Mouse (Mus musculus) 416B (cell line): ENCODE data around the gene Brinp3.
"Not testable (repeated sequence)": the region's sequence is repeated elsewhere in the genome, so short reads cannot be mapped to it uniquely, and the experiment has no call there.

Source experiments
- DNase-seq: peaks from one replicate; pipeline ENCODE4 v3.0.0; 2011; ENCODE audit warnings: low read depth

Gene Brinp3

DNA sequence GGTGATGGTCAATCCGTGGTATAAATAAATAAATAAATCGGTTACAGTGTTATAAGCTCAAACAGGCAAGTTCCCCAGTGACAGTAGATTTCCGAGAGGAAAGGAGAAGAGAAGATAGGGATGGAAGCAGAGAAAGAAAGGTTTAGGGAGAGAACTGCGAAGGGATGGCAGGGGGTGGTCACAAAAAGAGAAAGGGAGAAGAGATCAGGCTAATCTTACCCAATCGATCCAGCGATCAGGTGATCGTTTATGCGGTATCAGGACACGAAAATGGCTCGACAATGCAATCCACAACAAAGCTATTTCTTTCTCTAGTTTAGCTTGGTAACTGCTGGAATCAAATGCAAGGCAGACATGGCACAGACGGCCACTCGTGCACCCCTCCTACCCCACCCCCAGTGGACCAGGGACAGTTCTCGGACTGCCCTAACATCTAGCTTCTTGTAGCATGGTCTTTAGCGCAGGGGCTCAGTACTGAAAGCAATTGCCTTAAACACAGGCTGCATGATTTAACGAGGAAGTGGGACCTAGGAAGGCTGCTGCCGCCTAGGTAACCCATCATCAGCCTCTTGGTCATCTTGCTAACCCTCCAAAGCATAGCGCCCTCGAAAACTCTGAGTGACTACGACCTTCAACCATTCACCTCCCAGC lies at the start of gene Brinp3:
Gene Brinp3 (plus strand): TSS at position 80 of the 651 bp plus-strand sequence.
- no peak for DNase-seq

GRCm38 (mm10) chr1:146494221-146494620 lies 339 bp upstream of the Brinp3 start:
- DNase-seq: no peak

GRCm38 (mm10) chr1:146495386-146495785 lies 826 bp downstream of the Brinp3 start:
- DNase-seq: no peak

DNA sequence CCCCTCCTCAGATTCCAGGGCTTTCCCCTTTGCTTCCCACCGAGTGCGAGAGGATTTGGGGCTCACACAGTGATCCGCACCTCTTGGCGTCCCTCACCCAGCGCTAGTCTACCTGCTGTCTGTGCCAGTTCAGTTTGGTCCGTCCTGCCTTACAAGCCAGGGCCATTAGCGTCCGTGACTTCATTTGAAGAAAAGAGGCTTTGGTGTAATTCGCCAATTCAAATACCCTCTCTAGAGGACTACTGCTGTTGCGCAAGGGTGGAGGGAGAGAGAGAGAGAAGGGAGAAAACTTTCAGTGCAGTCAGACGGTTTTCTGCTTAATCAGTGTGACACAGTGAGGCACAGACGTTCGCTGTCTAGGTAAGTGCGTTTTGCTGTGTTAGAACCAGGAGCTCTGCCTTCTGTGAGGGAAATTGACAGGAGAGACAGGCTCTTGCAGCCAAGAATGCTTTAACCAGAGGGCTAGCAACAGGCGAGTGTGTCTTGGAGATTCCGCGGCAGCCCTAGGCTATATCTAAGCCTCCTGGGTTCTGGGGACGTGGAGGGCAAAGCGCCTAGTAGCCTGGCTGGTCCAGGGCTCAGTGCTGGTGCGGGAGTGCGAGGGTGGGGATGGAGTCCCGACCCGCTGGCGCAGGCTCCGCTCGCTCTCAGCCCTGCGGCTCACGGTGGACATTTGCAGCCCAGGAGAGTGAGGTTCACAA lies 3.0 kb downstream of the Brinp3 start:
- DNase-seq: no peak

GRCm38 (mm10) chr1:146498085-146498779 lies 3.7 kb downstream of the Brinp3 start:
- no peak for DNase-seq

DNA sequence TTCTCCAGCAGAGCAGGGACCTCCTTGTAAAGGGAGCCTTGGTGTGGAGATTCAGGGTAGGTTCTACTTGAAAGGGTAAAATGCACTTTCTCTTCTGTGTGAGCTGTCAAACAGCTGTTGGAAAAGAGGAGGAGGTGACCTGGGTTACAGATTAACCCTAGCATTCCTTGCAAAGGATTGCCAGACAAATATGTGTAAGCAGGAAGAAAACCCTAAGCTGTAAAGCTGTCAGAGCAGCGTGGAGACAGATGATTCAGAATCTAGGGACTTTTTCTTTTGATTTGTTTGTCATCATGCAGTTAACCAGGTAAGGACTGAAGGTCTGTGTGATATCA lies 4.2 kb downstream of the Brinp3 start:
- no peak for DNase-seq

DNA sequence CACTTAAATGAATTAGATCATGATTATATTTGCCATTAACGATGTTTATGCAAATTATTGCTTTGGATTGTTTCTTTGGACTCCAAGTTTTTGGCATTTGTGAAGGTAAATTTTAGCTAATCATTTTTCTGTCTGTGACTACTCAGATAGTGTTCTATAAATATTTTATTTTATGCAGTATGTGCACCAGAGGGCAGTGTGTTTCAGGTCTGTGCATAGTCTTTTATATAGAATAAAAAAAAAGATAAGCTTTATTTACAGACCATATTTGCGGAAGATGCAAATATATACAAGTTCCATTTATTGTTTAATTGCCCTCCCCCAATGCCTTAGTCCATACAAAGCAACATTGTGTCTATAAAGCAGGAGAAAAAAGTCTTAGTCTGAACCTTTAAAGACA lies 20.8 kb downstream of the Brinp3 start:
- peak; percentile 21 for DNase-seq

DNA sequence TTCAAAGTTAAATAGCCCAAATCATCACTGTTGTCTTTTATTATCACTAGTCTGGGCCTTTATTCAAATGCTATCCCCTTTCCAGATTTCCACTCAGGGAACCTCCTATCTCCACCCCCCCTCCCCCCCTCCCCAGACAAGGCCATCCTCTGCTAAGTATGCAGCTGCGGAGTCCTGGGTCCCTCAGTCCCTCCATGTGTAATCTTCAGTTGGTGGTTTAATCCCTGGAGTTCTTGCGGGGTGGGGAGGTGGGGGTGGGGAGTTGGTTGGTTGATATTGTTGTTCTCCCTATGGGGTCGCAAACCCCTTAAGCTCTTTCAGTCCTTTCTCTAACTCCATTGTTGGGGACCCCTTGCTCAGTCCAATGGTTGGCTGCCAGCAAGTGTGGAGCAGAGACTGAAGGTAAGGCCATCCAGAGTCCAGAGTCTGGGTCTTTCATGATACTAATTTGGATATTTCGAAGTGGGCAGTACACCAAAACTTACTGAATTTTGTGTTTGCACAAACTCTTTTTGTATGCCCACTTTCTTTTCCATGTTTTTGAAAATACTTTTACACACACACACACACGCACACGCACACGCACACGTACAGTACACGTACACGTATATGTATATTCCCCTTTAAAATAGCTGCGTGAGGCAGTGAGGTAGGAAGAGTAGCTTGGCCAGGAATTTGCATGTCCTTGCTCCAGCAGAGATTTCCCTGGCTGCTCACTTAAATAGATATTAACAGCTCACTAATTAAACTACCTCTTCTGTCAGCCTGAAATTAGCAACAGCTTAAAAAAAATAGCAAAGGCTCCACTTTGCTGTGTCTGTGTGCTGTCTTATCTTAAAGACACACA lies 29.4 kb downstream of the Brinp3 start:
- DNase-seq: no peak

DNA sequence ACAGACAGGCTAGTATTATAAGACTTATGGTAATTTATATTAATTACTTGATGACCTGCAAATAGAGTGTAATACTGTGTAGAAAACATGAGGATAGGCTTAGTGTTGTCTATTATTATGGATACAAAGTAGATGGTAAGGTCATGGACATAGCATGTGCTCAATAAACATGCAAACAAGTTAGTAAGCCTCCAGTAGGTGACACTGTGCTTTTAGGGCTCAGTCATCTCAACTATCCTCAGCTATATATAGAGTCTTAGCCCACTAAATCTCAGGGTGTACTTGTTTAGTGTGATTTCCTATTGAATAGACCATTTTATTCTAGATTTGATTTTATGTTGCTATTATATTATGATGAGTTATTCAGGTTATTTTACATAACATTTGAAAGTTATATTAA lies 34.0 kb downstream of the Brinp3 start:
- peak; percentile 67 for DNase-seq

DNA sequence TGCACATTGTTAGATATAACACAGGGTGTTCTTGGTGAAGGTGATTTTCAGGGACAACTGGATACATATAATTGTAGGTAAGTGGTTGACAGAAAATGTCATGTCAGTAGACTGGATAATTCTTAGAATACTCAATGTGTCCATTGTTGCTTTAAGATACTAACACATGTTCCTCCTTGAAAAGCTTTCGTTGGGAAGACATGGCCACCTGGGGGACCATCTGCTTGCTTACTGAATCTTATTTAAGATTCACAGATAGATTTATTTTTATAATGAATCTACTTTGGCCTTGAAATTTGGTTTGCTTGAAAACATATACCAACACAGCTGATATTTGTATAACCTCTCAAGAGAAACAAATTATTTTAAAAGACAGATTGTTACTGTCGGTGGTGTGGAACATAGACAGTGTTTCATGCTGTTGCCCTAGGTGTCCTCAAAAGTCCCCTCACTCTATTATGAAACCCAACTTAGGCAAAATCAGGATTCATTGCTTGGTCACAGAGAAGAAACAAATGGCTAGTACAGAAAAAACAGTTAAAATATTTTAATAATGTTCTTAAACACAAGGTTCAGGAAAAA lies 52.4 kb downstream of the Brinp3 start:
- DNase-seq: no peak

- no peak for DNase-seq
Observed at GRCm38 (mm10) chr1:146556982-146557381, 62.4 kb downstream of the Brinp3 start.

GRCm38 (mm10) chr1:146562144-146562543 lies 67.6 kb downstream of the Brinp3 start:
- DNase-seq: no peak

DNA sequence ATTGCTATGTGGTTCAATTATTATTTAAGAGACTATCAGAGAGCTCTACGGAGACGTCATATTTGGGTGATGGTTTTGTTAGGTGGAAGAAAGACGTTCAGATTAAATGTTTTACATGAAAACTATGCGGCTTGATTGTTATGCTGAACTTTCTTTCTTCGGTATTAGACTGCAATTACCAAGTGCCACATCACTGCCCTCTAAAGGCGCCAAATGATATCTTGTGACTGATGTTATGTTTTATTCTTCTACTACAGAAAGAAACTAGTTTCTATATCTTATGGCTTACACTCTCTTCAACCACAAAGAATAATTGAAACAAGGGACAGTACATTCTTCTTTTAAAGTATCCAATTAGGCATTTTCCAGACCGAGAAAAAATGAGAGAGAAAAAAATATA lies 89.6 kb downstream of the Brinp3 start:
- peak; percentile 16 for DNase-seq

- DNase-seq: no peak
Observed at GRCm38 (mm10) chr1:146632895-146633294, 138.3 kb downstream of the Brinp3 start.

- DNase-seq: no peak
Observed at GRCm38 (mm10) chr1:146657214-146657613, 162.7 kb downstream of the Brinp3 start.

DNA sequence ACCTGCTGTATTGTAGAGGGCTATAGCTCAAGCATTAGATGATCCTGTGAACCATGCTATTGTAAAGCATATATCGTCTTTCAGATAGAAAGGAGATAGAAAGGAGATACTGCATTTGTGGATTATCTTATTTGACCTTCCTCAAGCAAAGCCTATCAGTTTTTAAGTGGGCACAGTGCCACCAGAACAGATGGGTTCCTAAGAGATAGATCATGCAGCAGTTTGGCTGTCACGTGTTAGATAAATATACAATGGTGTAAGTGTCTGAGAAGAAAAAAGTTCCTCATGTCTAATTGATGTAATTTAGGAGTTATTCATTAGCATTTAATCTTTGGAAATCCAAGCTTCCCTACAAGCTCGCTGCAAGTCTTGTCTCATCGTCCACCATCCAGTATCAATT lies 206.2 kb downstream of the Brinp3 start:
- DNase-seq: no peak

- DNase-seq: peak; percentile 3
Observed at GRCm38 (mm10) chr1:146719556-146719955, 225.0 kb downstream of the Brinp3 start.

DNA sequence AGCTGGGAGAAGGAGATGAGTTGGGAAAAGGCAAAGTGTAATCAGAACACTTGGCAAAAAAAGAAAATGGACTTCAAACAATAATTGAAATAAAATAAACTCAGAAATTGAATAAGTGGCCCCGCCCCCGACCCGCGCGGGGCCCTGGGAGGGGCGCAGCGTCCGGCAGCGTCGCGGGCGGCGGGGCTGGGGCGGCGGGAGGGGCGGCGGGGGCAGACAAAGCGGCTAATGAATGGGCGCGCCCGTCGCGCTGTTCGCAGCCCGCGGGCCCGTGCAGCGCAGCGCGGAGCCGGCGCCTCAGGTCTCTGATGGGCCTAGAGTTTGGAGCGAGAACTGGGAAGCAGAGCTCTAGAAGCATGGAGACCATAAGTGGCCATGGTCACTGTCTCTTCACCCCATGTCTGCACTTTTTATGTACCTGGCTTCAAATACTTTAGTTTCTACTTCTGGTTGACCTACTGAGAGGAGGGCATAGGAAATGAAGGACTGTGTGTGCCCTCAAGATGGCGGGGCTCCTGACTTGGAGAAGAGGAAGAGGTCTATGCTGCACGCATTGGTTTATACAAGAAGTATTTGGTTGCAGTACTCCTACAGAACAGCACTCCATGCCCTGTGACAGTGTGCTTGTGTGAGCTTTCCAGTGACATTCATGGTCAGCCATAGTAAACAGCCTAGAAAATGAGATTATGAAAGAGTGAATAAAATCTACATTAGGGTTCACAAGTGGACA lies 230.4 kb downstream of the Brinp3 start:
- DNase-seq: not testable (repeated sequence)

DNA sequence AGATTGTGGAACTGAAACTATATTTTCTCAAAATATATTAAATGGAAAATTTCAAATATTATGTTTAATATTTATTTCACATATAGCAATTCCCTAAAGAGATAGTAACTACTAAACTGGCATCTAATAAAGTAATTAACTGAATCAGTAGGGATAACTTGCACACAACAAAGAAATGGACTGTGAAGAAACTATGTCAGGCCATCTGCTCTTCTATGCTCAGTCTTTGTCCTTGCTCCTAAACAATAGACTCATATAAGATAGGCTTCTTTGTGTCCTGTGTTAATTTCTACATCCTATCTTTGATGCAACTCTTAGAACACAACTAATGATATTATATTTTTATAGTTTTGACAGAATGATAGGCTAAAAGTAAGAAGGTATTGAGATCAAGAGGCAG lies 256.5 kb downstream of the Brinp3 start:
- DNase-seq: no peak

GRCm38 (mm10) chr1:146783259-146783658 lies 288.7 kb downstream of the Brinp3 start:
- DNase-seq: no peak

DNA sequence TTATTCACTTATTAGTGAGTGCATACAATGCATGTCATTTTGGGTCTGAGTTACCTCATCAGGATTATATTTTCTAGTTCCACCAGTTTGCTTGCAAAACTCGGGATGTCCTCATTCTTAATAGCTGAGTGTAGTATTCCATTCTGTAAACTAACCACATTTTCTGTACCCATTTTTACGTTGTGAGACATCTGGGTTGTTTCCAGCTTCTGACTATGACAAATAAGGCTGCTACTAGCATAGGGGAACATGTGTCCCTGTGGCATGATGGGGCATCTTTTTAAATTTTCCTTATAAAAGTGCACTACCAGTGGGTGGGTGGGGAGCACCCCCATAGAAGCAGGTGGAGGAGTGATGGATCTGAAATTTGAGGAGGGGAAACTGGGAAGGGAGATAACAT lies 292.7 kb downstream of the Brinp3 start:
- DNase-seq: no peak
